Mouse (Mus musculus): ENCODE measurements around the gene Tmem265.

Tmem265 gene

DNA sequence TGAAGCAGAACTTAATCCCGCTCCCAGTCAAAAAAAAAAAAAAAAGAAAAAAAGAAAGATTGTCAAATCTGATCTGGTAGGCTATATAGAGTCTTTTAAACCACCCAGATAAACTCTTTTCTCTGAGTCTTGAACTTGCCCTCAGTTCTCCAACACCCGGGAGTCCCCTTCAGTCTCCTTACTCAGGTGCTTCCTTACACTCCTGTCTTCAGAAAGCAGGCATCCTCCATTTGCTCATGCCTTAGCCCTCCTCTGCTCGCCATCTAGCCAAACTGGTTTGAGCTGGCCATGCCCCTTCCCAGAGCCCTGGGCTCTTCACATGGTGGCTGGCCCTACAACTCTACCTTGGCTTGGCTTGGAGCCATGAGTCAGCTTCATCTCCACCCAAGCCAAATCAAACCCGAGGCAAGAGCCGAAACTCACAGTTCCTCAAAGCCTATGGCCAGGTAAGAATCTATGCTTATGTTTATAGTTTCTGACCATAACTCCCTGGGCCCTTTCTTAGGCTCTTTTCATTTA lies at the start of gene Tmem265:
Gene Tmem265 (plus strand): TSS at position 51 of the 519 bp plus-strand sequence.
- DNase-seq, result no peak

DNA sequence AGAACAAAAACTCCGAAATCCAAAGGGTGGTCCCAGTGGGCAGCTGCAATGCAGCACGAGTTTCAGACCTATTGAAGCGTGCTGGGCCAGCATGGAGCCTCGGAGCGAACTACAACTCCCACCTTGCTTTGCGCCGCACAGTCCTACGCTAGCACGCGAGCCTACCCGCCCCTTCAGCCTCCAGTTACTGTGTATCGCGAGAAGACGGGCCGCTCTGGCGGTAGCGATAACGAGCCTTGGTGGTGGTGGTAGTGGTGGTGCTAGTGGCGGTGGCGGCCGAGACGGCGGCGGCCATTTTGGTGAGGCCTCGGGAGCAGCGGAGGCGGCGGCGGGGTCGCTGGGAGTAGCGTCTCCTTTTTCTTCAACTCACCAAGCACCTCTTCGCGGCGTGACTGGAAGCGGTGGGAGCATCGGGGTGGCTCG lies 49.4 kb upstream of the Tmem265 start, which contains the start of gene Srcap:
Gene Srcap (plus strand): TSS at position 176 of the 423 bp plus-strand sequence.
- DNase-seq, result peak; percentile 98

DNA sequence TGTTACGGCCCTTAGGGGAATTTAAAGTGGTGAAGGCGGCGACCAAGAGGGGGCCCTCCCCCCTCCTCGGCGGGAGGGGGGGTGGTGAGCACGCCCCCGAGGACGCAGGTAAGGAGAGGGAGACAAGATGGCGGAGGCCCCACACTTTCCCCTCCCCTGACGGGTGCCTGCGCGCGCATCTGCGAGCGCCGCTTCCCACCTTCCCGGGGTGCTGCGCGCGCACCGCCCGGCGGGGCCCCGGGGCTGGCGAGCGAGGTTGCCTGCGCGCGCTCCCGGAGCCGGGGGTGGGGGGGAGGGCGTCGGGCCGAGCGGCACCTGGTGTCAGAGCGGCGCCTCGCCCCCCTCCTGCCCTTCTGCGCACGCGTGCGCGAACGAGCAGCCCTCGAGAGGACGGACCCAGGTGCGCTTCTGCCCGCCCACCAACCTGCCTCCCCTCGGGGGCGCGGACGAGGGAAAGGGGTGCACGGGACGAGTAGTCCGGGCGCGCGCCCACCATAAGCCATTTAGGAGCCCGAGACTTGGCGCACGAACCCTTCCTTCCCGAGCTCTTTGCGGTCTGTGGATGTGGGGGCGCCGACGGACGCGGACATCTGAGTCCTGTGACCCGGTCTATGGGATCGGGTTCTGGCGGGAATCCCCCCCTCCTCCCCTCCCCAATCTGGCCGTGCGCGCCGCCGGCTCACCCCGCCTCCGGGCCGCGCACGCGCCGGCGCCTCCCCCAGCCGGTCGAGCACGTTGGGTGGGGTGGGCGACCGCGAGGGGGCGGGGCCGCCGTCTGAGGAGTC lies 48.8 kb upstream of the Tmem265 start:
- DNase-seq, result peak; percentile 94

DNA sequence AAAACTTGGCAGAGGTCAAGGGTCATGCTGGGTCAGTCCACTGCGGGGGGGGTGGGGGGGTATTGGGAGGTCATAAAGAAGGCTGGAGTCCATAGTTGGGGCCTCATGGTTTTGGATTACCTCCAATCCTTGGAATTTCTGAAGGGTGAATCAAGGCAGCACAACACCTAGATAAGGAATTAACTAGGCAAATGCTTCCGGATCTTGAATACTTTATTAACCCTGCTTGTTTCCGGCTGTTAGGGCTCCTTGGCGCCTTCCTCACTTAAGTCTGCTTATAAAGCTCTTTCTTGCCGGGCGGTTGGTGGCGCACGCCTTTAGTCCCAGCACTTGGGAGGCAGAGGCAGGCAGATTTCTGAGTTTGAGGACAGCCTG lies 48.2 kb upstream of the Tmem265 start:
- no peak for DNase-seq

DNA sequence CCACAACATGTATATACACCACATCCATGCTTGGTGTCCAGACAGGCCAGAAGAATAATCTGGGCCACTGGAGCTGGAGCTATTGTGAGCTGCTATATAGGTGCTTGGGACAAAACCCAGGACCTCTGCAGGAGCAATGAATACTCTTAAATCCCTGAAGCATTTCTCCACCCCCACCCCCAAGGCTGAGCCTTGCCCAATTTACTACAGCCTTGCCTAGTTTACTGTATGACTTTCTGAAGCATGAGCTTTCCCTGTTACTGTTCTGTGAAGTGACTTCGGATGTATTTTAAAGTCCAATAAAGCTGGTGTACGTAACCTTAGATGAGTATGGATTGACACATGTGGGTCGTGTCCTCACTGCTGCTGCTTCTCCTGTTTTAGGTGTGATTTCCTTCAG lies 47.4 kb upstream of the Tmem265 start:
- DNase-seq, result peak; percentile 27

DNA sequence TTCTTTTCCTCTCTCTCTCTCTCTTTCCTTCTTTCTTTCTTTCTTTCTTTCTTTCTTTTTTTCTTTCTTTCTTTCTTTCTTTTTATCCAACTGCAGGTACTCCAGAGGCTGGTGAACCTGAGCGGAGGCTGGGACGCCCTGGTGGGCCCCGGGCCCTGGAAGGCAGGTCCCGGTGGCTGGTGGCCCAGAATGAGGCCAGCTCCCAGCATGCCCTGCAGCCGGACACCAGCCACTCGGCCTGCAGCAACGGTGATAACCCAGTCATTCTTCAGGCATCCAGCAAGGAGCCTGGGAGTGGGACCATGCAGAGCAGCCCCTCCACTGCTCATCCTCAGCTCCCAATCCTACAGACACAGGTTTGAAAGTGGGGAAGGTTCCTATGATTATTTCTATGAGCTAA lies 45.3 kb upstream of the Tmem265 start:
- DNase-seq, result no peak

DNA sequence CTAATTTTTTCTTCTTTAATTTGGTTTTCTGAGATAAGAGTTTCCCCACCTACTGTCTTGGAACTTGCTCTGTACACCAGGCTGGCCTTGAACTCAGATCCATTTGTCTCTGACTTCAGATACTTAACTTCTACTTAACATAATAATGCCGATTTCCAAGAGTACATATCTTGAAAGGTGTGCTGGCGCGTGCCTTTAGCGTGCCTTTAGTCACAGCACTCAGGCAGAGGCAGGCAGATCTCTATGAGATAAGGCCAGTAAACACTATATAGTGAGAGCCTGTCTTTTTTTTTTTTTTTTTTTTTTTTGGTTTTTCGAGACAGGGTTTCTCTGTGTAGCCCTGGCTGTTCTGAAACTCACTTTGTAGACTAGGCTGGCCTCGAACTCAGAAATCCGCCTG lies 44.8 kb upstream of the Tmem265 start:
- no peak for DNase-seq

DNA sequence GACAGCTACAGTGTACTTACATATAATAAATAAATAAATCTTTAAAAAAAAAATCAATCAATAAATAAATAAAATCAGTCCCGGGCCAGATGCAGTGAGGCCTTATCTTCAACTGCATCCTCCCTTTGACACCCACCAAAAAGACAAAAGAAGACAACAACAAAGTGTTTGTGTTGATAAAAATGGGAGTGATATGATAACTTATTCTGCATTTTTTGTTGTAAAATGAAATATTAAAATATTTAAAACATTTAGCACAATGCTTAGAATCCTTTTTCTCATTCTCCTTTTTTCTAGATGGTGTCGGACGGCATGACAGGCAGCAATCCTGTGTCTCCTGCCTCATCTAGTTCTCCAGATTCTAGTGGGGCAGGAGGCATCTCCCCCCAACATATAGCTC lies 41.9 kb upstream of the Tmem265 start, which contains the start of gene Gm42715:
Gene Gm42715 (plus strand): TSS at position 301 of the 400 bp plus-strand sequence.
- DNase-seq, result no peak

DNA sequence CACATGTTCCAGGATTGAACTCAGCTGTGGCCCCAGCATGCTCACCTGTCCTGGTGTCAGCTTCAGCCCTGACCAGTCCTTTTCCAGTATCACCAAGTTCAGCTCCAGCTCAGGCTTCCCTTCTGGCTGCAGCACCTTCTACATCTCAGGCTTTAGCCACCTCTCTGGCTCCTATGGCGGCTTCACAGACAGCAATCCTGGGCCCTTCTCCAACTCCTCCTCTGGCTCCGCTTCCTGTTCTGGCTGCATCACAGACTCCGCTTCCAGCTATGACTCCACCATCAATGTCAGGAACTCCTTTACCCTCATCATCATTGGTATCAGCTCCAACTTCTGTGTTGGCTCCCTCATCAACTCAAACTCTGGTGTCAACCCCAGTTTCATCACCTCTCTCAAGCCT lies 19.5 kb upstream of the Tmem265 start:
- no peak for DNase-seq

DNA sequence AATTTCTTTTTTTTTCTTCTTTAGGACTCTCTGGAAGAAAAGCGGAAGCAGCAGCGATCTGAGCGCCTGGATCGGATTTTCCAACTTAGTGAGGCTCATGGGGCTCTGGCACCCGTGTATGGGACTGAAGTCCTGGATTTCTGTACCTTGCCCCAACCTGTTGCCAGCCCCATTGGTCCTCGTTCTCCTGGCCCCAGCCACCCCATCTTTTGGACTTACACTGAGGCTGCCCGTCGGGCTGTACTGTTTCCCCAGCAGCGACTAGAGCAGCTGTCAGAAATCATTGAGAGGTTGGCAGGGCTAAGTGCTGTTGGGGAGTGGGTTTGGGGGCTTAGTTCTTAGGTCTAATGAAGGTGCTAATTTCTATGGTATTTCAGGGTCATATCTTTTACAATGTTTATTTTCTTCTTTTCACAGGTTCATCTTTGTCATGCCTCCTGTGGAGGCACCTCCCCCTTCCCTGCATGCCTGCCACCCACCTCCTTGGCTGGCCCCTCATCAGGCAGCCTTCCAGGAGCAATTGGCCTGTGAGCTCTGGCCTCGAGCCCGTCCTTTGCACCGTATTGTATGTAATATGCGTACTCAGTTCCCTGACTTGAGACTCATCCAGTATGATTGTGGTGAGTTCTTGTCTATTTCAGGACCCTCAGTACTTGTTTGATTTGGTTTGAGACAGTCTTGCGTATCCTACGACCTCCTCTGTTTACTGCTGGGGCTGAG lies 11.9 kb upstream of the Tmem265 start:
- DNase-seq, result peak; percentile 43

DNA sequence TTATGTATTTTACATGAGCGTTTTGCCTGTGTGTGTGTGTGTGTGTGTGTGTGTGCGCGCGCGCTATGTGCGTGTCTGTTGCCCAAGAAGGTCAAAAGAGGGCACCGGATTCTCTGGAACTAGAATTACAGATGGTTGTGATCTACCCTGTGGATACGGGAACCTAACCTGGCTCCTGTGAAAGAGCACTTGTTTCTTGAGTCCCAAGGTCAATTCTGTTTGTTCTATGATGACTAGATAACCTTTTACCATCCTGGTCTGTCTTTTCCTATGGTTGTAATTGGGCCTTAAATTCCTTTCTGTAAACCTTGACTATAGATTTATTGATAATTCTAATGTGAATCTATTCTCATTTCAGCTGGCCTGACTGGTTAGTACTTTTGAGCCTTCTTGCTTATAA lies 9.6 kb upstream of the Tmem265 start:
- DNase-seq, result no peak

DNA sequence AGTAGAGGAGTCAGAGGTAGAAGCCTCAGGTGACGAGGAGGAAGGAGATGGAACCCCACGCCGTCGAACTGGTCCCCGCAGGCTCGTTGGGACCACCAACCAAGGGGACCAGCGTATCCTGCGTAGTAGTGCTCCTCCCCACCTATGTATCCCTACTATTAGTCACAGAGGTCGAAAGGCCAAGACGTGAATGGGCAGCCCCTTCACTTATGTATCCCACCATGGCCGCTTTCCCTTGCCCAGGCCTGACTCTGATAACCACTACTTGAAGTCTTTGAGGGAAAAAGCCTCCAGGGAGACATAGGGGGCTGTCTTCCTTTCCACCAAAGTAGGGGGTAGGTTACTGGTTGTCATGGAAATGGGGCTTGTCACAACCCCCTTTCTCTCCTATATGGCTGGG lies 610 bp upstream of the Tmem265 start:
- no peak for DNase-seq

DNA sequence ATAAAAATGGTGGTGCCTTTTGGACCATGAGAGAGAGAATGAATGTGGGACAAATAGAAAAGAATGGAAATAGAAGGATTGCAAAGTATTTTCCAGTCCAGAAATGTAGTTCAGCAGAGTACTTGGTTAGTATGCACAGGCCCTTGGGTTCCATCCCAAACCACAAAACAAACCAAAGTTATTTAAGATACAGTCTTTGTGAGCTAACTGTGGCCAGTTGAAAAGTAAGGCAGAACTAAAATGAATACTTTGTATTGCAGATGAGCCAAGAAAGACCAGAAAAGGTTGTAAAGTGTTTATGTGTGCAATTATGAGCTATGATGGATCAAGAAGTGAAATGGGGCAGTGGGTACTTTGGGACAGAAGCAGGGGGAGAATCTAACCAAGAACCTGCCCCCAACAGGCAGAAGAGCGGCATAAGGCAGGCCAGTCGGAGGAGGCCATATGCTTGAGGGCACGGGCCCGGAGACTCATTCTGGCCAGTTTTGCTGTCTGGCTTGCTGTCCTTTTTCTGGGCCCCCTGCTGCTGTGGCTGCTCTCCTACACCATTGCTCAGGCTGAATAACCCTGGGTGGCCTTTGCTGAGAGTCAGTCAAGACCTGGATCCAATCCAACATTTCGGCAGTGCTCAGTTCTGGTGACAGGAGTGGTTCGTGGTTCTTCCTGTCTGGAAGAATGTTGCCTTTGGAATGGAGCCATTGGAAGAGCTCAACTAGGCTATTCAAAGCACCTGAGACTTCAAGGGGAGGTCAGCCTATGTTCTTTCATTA lies 3.4 kb downstream of the Tmem265 start:
- peak; percentile 58 for DNase-seq

DNA sequence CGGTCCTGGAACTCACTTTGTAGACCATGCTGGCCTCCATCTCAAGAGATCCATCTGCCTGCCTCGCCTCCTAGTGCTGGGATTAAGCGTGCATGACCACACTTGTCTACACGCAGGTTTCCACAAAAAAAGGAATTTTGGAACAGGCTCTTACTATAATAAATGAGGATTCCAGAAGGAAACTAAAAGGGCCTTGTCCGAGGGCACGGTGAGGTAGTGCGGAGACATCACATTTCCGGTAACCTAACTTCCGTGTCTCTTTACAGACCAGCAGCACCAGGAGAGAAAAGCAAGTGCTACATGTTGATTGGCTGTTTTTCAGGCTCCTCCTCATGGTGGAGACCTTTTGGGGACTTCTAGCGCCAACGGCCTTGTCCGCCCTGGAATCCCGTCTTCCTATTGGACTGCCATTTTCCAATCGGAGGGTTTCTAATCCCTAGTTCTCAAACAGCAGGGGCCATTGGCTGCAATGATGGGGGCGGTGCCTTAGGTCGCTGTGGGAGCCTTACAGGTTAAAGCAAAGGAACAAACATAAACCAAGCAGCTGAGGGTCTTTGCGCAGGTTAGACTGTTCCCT lies 11.8 kb downstream of the Tmem265 start, which contains the start of gene Phkg2:
Gene Phkg2 (plus strand): TSS at position 446 of the 577 bp plus-strand sequence.
- DNase-seq, result peak; percentile 98

DNA sequence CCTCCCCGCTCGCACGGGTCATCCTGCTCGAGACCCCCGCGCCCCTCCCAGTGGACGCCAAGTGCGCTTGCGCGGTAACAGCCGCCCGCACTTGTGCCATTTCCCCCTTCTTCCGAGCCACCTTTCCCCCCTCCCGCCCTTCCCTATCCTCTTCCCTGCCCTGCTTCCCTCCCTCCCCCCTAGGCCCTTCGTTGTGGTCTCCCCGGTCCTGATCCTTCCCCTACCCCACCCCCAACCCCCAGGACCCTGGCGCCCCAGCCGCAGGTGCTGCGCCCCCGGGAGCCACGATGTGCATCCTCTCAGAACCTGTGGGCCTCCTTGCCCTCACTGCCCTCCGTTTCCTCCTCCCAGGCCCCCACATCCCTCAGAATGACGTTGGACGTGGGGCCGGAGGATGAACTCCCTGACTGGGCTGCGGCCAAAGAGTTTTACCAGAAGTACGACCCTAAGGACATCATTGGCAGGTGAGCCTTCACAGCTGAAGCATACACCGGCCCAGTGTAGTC lies 12.4 kb downstream of the Tmem265 start:
- DNase-seq, result no peak

DNA sequence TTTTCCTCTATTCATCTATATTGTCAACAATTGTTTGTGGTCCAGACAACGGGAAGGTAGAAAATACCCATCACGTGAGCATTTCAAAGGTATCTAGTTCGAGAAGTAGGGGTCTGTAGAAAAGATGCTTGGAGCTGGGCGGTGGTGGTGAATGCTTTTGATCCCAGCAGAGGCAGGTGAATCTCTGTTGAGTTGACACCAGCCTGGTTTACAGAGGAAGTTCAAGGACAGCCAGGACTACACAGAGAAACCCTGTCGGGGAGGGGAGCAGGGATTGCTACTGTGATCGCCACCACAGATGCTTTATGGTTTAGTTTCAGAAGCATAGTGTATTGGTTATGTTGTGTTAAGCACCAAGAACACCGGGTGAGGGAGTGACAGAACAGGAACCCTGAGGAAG lies 12.9 kb downstream of the Tmem265 start:
- DNase-seq, result no peak

DNA sequence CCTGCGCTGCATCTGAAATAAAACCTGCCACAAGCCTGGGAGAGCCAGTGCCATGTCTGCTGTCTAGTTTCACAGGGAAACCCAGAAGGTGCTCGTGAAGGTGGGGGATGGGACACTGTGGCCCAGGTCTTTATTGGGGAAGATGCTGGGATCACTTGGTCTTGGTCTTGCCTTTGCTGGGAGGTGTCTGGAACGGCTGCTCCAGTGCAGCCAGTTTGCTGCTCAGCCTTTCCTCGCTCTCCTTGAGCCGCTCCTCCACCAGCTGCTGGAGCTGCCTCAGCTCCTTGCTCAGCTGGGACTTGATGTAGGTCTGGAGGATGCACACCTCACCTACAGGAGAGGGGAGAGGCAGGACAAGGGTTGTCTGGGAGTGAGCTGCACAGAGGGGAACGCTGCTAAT lies 22.1 kb downstream of the Tmem265 start:
- DNase-seq, result no peak

DNA sequence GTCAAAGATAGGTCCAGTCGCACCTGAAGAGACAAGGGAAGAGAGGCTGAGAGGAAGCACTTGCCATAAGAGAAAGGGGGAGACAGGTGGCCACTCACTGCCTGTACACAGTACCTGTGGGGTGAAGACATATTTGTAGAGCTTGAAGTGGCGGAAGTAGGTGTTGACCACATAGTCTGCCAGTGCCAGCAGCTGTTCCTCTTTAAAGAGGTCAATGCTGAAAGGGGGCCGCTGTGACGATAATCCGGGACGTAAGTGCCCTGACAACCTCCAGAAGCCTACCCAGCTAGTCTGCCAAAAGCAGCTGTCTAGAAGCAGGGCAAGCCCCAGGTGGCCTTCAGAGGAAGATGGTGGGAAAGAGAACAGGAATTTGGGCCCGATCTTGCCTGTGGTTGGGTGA lies 23.8 kb downstream of the Tmem265 start:
- DNase-seq, result no peak

DNA sequence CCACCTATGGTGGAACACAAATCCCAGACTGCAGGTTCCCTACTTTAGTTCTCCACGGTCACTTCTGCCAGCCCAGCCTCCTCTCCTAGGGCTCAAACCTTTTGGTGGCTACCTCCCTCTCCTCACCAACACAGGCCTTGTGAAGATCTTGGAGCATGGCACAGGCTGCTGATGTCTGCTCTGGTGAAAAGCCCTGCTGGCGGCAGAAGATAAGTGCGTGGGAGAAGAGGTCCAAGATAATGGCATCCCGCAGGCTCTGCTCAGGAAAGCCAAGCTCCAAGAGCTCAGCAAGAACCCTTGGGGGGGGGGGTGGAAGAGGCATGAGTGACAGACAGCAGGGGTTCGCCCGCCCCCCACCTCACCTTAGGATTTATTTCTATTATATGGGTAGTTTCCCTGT lies 25.0 kb downstream of the Tmem265 start:
- no peak for DNase-seq

DNA sequence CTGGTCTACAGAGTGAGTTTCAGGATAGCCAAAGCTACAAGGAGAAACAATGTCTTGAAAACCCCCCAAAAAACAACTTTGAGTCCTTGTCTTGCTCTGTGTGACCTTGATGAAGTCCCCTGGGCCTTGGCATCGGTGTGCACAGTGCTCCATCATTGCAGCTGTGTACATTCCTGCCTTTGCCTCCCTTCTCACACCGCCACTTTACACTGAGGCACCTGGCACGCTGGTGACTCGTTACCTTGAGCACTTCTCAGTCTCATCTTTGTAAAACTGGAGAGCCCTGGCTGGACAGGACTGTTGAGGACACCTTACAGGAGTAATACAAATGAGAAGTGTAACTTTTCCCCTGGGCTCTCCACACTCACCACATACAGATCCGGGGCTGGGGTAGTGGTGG lies 26.0 kb downstream of the Tmem265 start:
- no peak for DNase-seq

DNA sequence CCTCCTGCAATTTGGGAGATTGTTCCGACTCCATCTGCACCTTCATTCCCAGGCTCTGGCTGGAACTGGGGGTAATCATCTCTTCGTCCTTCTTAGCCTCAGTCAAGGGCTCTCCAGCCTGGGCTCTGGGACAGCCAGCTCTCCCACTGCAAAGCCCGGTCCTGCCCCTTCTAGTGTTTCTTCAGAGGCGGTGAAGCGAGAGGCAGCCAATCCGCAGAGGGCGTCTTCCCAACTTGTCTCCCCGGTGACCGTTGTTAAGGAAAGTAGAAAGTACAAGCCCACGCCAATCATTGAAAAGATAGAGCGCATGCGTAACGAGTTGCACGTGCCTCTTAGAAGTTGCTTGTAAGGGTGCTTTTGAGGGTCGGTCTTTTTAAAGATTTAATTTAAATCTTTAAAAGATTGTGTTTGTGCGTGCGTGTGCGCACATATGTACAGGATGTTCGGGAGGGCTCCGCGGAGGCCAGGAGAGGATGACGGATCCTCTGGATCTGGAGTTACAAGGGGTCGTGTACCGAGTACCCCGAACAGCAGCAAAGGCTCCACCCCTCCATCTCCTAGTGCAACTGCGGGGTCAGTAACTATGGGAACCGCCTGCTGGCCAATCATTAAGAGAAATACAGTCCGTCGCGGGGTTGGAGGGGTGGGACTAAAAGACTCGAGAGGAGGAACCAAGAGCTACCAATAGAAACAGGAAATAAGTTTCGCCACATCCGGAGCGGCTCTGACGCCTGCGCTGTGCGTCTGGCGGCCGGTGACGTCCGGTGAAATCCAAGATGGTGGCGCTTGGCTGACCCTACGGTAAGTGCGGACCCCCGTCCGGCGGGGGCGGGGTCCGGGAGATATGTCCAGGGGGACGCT lies 27.1 kb downstream of the Tmem265 start, which contains the start of the genes Ccdc189 and Rnf40:
Gene Ccdc189 (minus strand): TSS at position 585 of the 861 bp plus-strand sequence.
Gene Rnf40 (plus strand): TSS at position 757 of the 861 bp plus-strand sequence.
- DNase-seq, result peak; percentile 99

Data from kidney, adult 11 months (tissue).